Mouse (Mus musculus): Measurements from ENCODE around the gene Arfgap1.

Gene Arfgap1

DNA sequence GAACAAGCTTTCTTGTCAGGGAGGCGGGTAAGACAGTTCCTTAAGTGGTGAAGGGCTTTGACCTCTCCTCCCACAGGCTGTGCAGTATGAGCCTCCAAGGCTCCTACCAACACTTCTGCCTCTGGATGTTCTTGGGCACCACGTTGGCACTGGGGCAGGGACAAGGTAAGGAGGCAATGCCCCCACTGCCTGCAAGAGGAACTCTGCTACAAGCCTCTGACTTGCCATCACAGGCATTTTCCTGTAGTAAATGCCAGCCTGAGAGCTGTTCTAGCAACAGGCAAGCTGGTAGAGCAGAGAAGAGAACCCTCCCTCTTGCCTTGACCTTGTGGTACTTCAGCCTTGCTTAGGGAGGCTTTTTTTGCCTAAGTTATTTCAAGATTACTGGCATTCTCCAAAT, 19.4 kb downstream of the Arfgap1 start, which contains the start of gene Col20a1:
TSS of gene Col20a1 (plus strand) at position 87 of the 400 bp plus-strand sequence.
- DNase-seq (ENCODE audit: low spot score in 2 of 2): no peak

DNA sequence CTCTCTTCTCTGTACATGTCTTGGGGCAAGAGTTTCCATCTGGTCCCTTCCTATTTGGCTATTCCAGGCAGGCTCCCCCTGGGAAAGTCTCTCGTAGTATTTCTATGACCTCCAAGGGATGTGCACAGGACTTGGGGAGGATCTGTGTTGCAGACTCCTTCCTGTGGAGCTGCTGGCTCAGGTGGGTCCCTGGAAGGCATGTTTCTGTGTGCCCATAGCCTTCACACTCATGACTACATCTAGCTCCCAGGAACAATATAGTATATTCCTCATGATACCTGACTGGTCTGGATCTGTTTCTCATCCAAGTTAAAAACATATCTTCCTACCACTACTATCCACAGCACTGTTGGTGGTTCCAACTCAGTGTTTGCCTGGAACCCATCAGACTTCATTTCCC, 20.0 kb downstream of the Arfgap1 start:
- no peak for DNase-seq (ENCODE audit: low spot score in 2 of 2)

DNA sequence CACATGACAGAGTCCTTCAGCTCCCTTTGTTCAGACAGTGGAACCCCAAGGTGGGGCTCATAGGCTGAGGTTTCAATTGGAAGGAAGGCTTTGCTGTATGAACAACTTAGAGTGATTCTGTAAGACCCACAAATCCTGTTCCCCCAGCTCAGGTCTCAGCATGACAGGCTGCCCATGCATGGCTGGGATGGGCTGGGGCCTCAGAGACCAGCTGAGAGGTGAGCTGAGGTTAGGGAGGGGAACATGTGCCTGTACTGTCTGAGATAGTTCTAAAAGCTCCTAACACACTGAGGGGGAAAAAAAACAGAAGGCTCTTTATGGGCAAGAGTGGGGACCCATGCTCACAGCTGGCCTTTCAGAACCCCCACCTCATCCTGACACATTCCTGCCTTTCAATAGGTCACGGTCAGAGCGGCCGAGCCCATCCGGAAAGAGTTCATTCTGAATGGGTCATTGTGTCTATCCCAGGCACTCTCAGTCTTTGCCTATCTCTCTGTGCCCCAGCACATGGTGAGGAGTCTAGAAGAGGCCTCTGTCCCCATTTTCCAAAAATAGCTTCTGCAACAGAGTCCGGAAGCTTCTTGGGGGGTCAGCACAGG, 20.5 kb downstream of the Arfgap1 start:
- DNase-seq (ENCODE audit: low spot score in 2 of 2): no peak

DNA sequence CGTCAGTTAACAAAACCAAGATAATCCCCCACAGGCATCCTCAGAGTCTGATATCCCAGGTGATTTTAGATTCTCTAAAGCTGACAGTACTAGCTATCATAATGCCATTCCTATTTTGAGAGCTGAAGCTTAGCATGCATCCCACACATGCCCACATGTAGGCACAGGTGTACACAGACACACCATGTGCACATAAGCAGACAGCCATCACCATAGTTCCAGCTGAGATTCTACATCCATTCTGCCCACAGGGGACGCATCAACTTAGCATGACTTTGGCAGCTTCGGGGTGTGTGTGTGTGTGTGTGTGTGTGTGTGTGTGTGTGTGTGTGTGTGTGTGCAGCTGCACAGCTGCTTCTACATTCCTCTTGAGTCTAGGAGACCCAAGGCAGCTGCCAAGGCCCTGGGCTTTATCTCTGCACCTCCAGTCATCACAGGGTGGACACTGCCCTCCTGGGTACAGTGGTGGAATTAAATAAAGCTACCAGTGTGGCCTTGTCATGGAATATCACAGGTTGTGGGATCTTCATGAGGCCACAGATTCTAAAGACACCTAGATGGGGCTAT, 21.4 kb downstream of the Arfgap1 start:
- no peak for DNase-seq (ENCODE audit: low spot score in 2 of 2)

DNA sequence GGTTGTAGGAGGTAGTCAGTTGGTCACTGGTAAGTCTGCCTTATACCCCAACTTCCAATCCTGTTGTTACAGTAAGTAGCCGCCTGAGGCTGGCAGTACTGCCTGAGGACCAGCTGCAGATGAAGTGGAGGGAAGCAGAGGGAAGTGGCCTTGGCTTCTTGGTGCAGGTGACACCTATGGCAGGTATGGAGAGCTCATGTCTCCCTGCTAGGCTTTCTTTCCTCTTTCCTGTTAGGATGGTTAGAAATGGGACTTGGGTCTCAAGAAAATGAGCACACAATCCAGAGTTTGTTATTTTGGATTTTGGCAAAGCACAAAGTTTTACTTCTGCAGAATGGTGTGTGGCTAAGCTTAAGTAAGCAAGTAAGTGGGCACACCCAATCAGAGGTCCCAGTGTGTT, 21.9 kb downstream of the Arfgap1 start:
- no peak for DNase-seq (ENCODE audit: low spot score in 2 of 2)

DNA sequence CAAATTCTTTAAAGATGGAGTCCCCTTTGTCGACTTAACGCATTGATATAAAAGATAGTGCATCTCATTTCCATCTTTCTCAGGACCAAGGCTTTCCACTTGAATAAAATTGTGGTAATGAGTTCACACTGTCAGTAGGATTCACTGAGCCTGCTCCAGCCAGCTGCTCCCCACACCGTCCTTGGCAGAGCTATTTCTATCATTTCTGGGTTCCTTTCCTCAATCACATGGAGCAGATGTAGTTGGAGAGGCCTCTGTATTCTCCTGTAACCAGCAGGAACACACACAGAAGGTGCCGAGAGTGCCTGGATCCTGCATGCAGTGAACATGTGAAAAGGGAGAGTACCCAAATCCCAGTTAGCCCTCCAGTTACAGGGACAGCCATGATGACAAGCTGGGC, 23.3 kb downstream of the Arfgap1 start:
- no peak for DNase-seq (ENCODE audit: low spot score in 2 of 2)

DNA sequence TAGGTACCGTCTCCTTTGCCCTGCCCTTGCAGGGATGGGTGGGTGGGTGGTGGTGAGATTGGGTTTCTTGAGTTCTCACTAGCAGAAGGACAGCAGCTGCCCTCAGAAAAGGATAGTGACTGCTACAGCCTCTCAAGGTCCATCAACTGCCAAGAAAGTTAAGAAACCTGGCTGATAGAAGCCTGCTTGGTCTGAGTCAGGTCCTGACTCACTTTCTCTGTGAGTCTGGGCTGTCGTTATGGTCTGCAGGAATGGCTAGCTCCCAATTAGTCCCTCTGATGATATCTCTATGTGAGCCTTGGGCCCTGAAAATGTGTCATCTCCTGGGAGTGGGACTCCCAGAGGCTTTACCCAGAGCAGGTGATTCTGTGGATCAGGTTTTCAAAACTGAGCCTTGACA, 27.3 kb downstream of the Arfgap1 start:
- no peak for DNase-seq (ENCODE audit: low spot score in 2 of 2)

DNA sequence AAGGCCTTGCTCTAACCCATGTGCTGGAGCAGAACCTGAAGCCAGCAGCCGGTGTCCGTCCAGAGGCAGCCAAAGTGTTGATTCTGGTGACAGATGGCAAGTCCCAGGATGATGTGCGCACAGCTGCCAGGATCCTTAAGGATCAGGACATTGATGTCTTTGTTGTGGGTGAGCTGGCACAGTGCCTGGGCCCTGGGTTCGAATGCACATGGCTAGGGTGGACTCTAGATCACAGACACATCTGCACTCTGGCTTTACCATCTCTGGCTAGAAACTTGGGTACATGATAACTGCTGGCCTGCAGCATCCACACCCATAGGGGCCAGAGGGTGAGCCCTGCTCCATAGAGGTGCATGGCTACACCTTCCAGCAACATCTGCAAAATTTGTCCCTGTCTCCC, 28.4 kb downstream of the Arfgap1 start:
- no peak for DNase-seq (ENCODE audit: low spot score in 2 of 2)

DNA sequence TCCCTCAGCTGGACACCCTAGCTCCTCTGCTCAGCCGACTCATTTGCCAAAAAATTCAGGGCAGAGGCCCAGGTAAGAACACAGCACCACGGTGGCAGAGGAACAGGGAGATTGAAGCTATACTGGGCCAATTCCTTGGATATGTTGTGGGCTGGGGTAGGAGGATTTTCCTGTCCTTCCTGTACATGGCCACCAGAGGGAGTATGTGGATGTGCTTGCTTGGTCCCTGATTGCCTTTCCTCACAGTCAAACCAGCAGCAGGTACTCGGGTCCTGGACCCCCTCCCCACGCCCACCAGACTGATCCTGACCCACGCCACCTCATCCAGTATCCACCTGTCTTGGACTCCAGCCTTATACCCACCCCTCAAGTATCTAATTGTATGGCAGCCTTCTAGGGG, 29.4 kb downstream of the Arfgap1 start:
- DNase-seq (ENCODE audit: low spot score in 2 of 2): peak in 1 of 2 experiments; percentile 43

DNA sequence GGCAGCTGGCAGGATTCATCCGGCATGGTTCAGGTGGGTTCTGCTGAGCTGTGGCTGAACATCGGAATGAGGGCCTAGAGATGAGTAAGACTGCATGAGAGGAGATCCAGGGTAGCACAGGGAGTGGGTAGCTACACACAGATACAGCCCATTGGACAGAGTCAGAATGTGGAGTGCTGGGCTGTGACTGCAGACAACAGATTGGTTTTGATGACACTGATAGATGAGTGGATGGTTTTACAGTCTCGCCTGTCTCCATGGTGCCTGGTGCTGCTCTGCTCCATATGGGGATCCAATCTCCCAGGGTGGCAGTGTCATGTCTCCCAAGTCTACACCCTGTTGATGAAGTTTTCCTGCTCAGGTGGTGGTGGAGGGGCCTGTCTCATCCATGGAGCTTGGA, 29.9 kb downstream of the Arfgap1 start:
- no peak for DNase-seq (ENCODE audit: low spot score in 2 of 2)

DNA sequence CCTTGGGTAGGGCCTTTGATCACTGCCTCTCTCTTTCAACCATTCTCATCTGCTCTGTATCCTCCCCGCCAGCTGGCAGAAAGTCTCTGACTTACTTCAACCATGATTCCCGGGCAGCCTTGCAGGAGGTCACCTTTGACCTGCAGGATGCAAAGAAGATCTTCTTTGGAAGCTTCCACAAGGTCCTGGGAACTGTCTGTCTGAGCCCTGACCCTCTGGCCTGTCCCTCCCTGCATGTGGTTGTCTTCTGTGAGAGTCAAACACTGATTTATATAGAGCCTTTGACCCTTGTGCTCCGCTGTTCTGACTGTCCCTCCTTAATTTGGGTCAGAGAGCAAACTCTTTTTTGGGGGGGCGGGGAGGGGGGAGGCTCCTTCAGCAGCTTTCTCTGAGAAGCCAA, 40.0 kb downstream of the Arfgap1 start:
- DNase-seq (ENCODE audit: low spot score in 2 of 2): no peak

DNA sequence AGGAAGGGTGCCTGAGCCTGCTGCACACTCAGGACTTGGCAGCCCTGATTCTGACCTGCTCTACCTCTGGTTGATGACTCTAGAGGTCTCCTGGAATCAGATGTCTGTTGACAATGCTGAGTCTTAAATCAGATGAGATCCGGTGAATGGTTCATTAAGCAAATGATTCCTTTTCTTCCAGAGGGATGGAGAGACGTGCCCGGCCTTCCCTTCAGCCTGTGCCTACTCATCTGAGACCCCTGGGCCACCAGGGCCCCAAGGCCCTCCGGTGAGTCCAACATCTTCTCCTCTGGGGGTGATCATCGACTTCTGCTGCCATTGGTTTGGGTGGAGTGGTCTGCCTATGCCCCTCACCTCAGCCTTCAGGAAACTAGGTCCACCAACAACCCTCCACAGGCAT, 41.3 kb downstream of the Arfgap1 start:
- no peak for DNase-seq (ENCODE audit: low spot score in 2 of 2)

DNA sequence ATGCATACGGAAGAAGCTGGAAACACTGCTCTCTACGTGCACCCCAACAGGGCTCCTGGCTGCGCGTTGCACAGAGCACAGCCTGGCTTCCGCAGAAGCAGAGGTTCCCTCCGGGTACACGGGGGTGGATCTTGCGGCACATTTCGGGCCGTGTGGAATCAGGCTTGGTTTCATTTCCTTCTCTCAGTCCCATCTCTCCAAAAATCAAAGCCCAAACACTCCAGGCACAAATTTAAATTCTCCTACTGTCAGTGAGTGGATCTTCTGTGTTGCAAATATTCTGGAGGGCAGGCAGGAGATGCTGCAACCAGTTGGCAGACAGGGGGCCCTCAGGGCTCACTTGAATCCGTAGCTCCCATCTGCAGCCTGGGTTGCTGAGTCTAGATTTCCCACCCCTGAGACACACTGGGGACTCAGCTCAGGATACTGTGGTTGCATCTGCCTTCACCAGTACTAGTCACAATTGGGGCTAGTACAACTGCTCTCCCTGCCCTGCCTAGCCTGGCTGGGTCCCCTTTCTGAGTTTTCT, 64.4 kb downstream of the Arfgap1 start:
- DNase-seq (ENCODE audit: low spot score in 2 of 2): no peak

Data from cerebellum, postnatal 4 days (tissue).